Mouse (Mus musculus) liver, adult 2 months (tissue): ENCODE data around the gene Mprip.

Experiments
- CTCF ChIP-seq: fragments of 200-500 bp; IDR thresholded peaks from 2 replicates; pipeline ENCODE4 v1.5.1; 2011; ENCODE audit warnings: low read depth, low read length, control low read depth
- POLR2A ChIP-seq: fragments of 200-500 bp; IDR thresholded peaks from 2 replicates; pipeline ENCODE4 v1.6.1; 2011; ENCODE audit warnings: low read length, control low read depth; ENCODE audit not compliant: insufficient read depth; ENCODE audit errors: extremely low read depth

DNA sequence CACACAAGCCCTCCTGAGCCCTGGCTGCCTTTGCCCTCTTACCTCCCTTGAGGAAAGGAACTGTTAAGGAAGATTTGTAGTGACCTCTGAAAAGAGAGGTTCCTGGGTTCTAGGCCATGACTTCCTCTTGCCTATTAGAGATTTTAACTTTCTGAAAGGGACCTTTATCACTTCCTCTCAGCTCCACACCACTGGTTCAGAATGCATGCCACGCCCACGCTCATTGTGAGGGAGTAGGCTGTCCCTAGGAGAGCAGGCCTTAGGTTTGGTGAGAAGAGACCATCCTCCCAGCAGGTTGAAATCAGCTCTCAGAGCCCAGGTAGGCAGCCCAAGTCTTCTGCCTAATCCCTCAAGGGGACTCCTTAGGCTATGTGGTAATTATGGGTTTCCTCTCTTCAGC lies 78.9 kb downstream of the Mprip start:
- TF ChIP-seq CTCF (no peak), POLR2A (no peak)
